Mouse (Mus musculus) forebrain, embryonic 14.5 days (tissue): Measurements from ENCODE around the gene Olfr47. TPM values are rescaled to one million over a fixed set of nuclear protein-coding genes. Genes with fewer than 3 reads are reported as not detected.
"Not testable (repeated sequence)": the region's sequence is repeated elsewhere in the genome, so short reads cannot be mapped to it uniquely, and the experiment has no call there.

Source experiments
- ATAC-seq: fragments of 200-750 bp; cut with Nextera tagmentation; 2 replicates; pipeline ENCODE4 v1.8.0; 2017; ENCODE audit warnings: mild to moderate bottlenecking, moderate library complexity
- DNase-seq: peaks from one replicate; pipeline ENCODE4 v3.0.0-alpha.2; 2015; ENCODE audit warnings: low spot score
- H3K27ac ChIP-seq: fragments of 300-500 bp; sonication (generic); 2 replicates; pipeline ENCODE4 v1.5.1; 2014; ENCODE audit warnings: low read depth, mild to moderate bottlenecking, control low read depth, low read length, moderate library complexity
- H3K27me3 ChIP-seq: fragments of 300-500 bp; sonication (generic); replicated peaks from 2 replicates; pipeline ENCODE4 v1.6.1; 2014; ENCODE audit warnings: low read length, control low read depth, mixed read lengths; ENCODE audit not compliant: control insufficient read depth, insufficient read depth
- H3K36me3 ChIP-seq: fragments of 300-500 bp; sonication (generic); 2 replicates; pipeline ENCODE4 v1.6.1; 2014; ENCODE audit warnings: low read length, control low read depth; ENCODE audit not compliant: control insufficient read depth, insufficient read depth
- H3K4me1 ChIP-seq: fragments of 300-500 bp; sonication (generic); 2 replicates; pipeline ENCODE4 v1.6.1; 2014; ENCODE audit warnings: antibody characterized with exemption, low read length, control low read depth; ENCODE audit not compliant: control insufficient read depth, insufficient read depth
- H3K4me2 ChIP-seq: fragments of 300-500 bp; sonication (generic); 2 replicates; pipeline ENCODE4 v1.6.1; 2014; ENCODE audit warnings: mild to moderate bottlenecking, control low read depth, low read length
- H3K4me3 ChIP-seq: fragments of 300-500 bp; sonication (generic); 2 replicates; pipeline ENCODE4 v1.5.1; 2014; ENCODE audit warnings: low read depth, low read length, control low read depth
- H3K9ac ChIP-seq: fragments of 300-500 bp; sonication (generic); 2 replicates; pipeline ENCODE4 v1.6.1; 2014; ENCODE audit warnings: mild to moderate bottlenecking, low read length, control low read depth, moderate library complexity
- H3K9me3 ChIP-seq: fragments of 300-500 bp; sonication (generic); replicated peaks from 2 replicates; pipeline ENCODE4 v1.6.1; 2016; ENCODE audit warnings: low read length, control low read depth, mixed read lengths; ENCODE audit not compliant: control insufficient read depth
- WGBS: fragments of 180-500 bp; shearing (Covaris S2); extraction: QIAGEN DNeasy Blood & Tissue Kit; methylation state at CpG from one replicate; pipeline ENCODE4 v1.1.7; 2014; 5-methylcytosine and 5-hydroxymethylcytosine counted together
- polyA plus RNA-seq: library from polyadenylated mRNA; unstranded; fragments of >200 nt; fragmentation: Nextera tagmentation; extraction: Ambion mirVana; gene quantifications from 2 replicates; pipeline ENCODE4 v1.2.1, GENCODE M21; 2014

Olfr47 gene
- polyA plus RNA-seq = not detected in 2 replicates

DNA sequence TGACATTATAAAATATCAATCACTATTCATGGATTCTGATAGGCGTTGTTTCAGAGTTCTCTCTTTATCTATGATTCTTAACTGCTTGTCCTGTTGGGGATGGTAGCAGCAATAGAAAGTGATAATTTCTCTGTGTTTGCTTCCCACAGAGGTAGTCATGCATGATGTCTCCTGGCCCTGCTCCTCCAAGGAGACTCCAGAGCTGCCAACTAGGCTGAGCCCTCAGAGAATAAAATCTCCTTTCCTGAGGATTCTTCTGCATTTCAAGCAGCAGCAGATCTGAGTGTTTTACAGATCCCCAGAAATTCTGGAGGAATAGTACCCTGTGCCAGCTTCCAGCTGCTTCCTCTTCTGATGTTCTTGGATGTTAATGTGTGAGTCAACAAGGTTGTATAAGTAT is at the start of gene Olfr47:
Olfr47 (plus strand) TSS at position 275 of the 400 bp plus-strand sequence.
- H3K9ac ChIP-seq, H3K36me3 ChIP-seq, H3K27me3 ChIP-seq, DNase-seq, H3K27ac ChIP-seq, H3K4me2 ChIP-seq, H3K4me1 ChIP-seq, ATAC-seq, H3K4me3 ChIP-seq, H3K9me3 ChIP-seq: not testable (repeated sequence)
- 83% methylated on average over 1 of the region's 1 CpGs for WGBS

DNA sequence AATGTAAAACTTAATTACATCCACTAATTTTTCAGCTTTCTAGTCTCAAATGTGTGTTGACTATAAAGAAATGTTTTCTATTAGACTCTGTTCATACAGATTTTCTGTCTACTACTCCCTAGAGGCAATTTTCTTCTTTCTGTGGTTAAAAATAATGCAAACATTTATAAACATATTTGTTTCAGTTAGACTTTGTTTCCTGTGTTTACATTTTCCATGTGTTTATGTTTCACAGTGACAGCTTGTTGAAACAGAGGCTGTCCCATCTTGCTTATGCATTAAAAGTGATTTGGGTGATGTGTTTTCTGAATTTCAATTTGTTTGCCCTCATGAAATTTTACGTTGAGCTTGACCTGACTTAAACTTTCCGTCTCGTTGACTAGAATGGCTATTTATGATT is 40.3 kb upstream of the Olfr47 start:
- DNase-seq (no peak), ATAC-seq (no peak)
- Histone ChIP-seq H3K9me3 (no peaks in the 10 kb centered on the region), H3K36me3 (no peaks in the 10 kb centered on the region), H3K4me2 (no peak overlapping the region), H3K9ac (no peak overlapping the region), H3K27ac (no peak overlapping the region), H3K27me3 (no peaks in the 10 kb centered on the region), H3K4me1 (no peaks in the 10 kb centered on the region), H3K4me3 (no peak overlapping the region)
- WGBS = 83% methylated on average over 3 of the region's 3 CpGs

DNA sequence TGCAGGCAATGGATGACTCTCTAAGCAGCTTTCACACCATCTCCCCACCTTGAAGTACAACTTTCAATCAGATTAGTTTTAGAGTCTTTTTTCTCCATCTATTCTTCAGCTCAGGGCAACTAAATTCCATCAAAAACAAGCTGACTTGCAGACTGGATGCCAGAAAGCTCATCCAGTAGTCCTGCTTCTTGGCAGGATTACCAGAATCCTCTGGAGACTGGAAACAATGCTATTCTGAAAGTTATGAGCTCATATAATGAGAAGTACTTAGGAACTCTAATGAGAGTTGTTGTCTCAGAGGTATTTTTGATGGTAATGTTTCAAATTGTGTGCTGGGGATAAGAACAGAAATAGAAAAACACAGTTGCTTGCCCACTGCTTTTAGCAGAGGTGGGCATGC is 34.5 kb upstream of the Olfr47 start, which contains the start of gene Olfr435:
Olfr435 (plus strand) TSS at position 366 of the 400 bp plus-strand sequence.
- H3K27ac ChIP-seq = no peak within 1 kb of the TSS
- no peak within 1 kb of the TSS for H3K4me3 ChIP-seq
- no peak within 1 kb of the TSS for H3K9ac ChIP-seq
- no peaks in the 10 kb centered on the region for H3K27me3 ChIP-seq
- no peak within 1 kb of the TSS for H3K4me2 ChIP-seq
- ATAC-seq = no peak
- no peaks in the 10 kb centered on the region for H3K9me3 ChIP-seq
- DNase-seq = no peak
- no peaks in the 10 kb centered on the region for H3K4me1 ChIP-seq
- no peaks in the 10 kb centered on the region for H3K36me3 ChIP-seq

DNA sequence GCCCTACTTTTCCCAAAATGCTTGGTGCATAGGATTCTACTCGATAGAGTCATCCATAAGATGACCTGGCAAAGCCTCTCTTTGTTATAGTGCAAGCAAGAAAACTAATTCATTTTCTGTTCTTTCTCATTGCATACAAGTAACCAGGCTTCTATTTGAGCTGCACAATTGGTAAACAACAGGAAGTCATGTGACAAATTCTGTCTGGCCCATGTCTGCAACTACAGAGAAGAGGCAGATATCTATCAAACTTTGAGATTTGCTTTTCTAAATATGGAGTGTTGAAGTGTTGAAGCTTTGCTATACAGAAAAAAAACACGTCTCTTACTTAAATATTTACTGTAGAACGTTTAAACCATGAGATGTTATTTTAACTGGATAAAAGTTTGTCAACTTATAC is 33.2 kb upstream of the Olfr47 start:
- DNase-seq = no peak
- no peaks in the 10 kb centered on the region for H3K4me1 ChIP-seq
- no peaks in the 10 kb centered on the region for H3K9me3 ChIP-seq
- no peaks in the 10 kb centered on the region for H3K27me3 ChIP-seq
- no peak overlapping the region for H3K4me2 ChIP-seq
- H3K36me3 ChIP-seq = no peaks in the 10 kb centered on the region
- H3K27ac ChIP-seq = no peak overlapping the region
- WGBS = 81% methylated on average over 3 of the region's 3 CpGs
- no peak overlapping the region for H3K4me3 ChIP-seq
- ATAC-seq = no peak
- no peak overlapping the region for H3K9ac ChIP-seq

DNA sequence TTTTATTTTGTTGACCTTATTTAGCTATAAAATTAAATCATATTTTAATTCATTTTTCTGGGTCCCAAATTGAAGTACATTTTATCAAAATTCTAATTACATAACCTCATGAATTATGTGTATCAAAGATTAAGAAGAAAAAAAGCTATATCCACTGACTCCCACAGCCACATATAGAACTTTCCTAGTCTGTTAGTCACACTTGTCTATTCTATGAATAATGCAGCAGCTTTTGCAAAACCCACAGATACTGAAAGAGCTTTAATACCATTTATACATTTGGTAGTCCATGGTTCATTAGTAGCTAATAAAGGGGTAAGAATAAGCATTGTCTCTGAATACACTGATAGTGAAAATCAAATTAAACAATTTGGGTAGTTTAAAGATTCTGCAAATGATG is 28.5 kb upstream of the Olfr47 start:
- H3K27ac ChIP-seq = no peak overlapping the region
- H3K36me3 ChIP-seq = no peaks in the 10 kb centered on the region
- no peaks in the 10 kb centered on the region for H3K9me3 ChIP-seq
- no peak overlapping the region for H3K9ac ChIP-seq
- H3K4me3 ChIP-seq = no peak overlapping the region
- H3K4me2 ChIP-seq = no peak overlapping the region
- H3K27me3 ChIP-seq = no peaks in the 10 kb centered on the region
- DNase-seq (no peak), ATAC-seq (no peak)
- H3K4me1 ChIP-seq = no peaks in the 10 kb centered on the region

DNA sequence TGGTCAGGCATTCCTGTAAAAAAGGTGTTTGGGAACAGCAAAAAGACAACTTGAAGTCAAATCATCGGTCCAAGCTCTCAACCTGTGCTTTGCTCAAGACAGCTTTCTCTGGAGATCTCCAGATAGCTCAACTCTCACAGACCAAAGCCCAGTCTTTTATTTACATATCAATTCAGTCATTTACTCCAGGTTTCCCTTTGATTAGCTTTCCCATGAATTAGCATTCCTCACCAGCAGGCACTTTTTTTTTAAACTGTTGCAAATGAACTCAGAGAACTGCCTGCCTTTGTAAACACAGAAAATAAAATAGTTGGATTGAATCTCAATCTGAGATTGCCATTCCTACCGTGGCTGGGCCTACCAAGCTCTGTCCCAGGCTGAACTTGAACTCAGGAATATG is 26.0 kb upstream of the Olfr47 start:
- Histone ChIP-seq H3K36me3 (no peaks in the 10 kb centered on the region), H3K27me3 (no peaks in the 10 kb centered on the region), H3K4me1 (no peaks in the 10 kb centered on the region), H3K4me3 (no peak overlapping the region), H3K27ac (no peak overlapping the region), H3K9me3 (no peaks in the 10 kb centered on the region), H3K9ac (no peak overlapping the region), H3K4me2 (no peak overlapping the region)
- no peak for ATAC-seq
- 27% methylated on average over 2 of the region's 2 CpGs for WGBS
- DNase-seq = peak; percentile 15

DNA sequence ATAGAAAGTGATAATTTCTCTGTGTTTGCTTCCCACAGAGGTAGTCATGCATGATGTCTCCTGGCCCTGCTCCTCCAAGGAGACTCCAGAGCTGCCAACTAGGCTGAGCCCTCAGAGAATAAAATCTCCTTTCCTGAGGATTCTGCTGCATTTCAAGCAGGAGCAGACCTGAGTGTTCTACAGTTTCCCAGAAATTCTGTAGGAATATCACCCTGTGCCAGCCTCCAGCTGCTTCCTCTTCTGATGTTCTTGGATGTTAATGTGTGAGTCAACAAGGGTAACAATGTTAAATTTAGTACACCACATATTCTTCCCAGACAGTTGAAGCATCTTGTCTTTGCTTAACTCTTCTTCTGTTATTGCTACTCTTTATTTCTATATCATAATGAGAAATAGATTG is 18.5 kb upstream of the Olfr47 start, which contains the start of gene Olfr434:
Olfr434 (plus strand) TSS at position 149 of the 400 bp plus-strand sequence.
- not testable (repeated sequence) for ATAC-seq

DNA sequence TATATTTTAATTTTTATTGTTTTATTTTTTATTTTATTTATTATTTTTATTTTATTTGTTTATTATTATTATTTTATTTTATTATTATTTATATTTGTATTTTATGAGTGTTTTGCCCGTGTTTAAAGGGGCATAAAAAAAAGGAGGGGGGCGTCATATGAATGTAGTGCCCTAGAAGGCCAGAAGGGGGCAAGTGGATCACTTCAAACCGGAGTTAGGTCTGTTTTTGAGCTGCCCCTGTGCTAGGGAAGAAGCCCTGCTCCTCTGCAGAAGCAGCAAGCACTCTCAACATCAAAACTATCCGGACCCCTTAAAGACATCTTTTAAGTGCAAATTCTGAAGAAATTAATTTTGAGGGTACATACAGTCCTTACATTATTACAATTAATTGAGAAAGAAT is 10.7 kb downstream of the Olfr47 start:
- H3K27me3 ChIP-seq = no peaks in the 10 kb centered on the region
- no peaks in the 10 kb centered on the region for H3K36me3 ChIP-seq
- no peak overlapping the region for H3K4me3 ChIP-seq
- no peak overlapping the region for H3K4me2 ChIP-seq
- H3K9ac ChIP-seq = no peak overlapping the region
- ATAC-seq = no peak
- H3K27ac ChIP-seq = no peak overlapping the region
- no peaks in the 10 kb centered on the region for H3K9me3 ChIP-seq
- peak; percentile 28 for DNase-seq
- no peaks in the 10 kb centered on the region for H3K4me1 ChIP-seq
- WGBS = 21% methylated on average over 4 of the region's 4 CpGs

More for the DNA sequence above, 18.5 kb upstream of the Olfr47 start, which contains the start of gene Olfr434:
- not testable (repeated sequence) for H3K4me3 ChIP-seq, H3K9ac ChIP-seq, DNase-seq, H3K4me2 ChIP-seq, H3K36me3 ChIP-seq, H3K27me3 ChIP-seq, H3K9me3 ChIP-seq, H3K4me1 ChIP-seq, H3K27ac ChIP-seq

DNA sequence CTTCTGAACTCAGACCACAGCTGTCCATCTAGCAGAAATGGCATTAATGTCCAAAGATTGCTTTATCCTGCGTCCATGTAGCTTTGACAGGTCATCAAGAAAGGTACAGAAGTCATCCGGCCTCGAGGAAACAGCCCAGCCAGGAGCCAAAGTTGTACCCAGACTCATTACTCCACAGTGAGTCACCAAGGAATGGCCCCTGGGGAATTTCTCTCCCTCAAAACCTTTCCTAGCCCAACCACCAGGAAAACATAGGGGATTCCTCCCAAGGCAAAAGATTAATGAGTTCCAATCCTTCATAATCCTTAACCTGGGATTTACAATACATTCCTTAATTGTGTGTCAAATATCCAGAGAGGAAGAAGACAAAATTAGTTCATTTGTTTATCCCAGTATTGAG is 16.1 kb downstream of the Olfr47 start:
- Histone ChIP-seq H3K4me2 (no peak overlapping the region), H3K9me3 (no peaks in the 10 kb centered on the region), H3K4me1 (no peaks in the 10 kb centered on the region), H3K36me3 (no peaks in the 10 kb centered on the region), H3K9ac (no peak overlapping the region), H3K4me3 (no peak overlapping the region), H3K27me3 (no peaks in the 10 kb centered on the region), H3K27ac (no peak overlapping the region)
- no peak for ATAC-seq
- 71% methylated on average over 3 of the region's 3 CpGs for WGBS
- DNase-seq = no peak
